Comparison of ENCODE assay signal across 8 mouse cellular contexts in genomic region chr10:43372315-43372714, GRCm38 (mm10).
DNase-seq lines count a peak whose midpoint lies in the region; ATAC-seq lines count a peak whose summit lies in the region.

No protein-coding gene starts in this region.

- no peaks in the 10 kb centered on the region for H3K36me3 ChIP-seq in midbrain, embryonic 14.5 days (ENCODE audit: control insufficient read depth, insufficient read depth, low read length)
- H3K36me3 ChIP-seq in midbrain, embryonic 11.5 days (ENCODE audit: control insufficient read depth, insufficient read depth, low read length) = no peaks in the 10 kb centered on the region
- H3K36me3 ChIP-seq in hindbrain, embryonic 16.5 days (ENCODE audit: control insufficient read depth, insufficient read depth, low read length) = no peaks in the 10 kb centered on the region
- peaks cover 3% of the 10 kb centered on the region; the same call in 1 of the 2 replicates for H3K36me3 ChIP-seq in embryonic facial prominence, embryonic 10.5 days (replicated peaks)

- H3K9ac ChIP-seq in midbrain, embryonic 14.5 days (replicated peaks; ENCODE audit: low read length) = no peak overlapping the region; the same call in 1 of the 2 replicates
- H3K9ac ChIP-seq in midbrain, embryonic 11.5 days (ENCODE audit: low read length) = no peak overlapping the region
- H3K9ac ChIP-seq in hindbrain, embryonic 16.5 days (ENCODE audit: low read depth, low read length) = no peak overlapping the region

- H3K4me3 ChIP-seq in midbrain, embryonic 14.5 days (replicated peaks; ENCODE audit: low read depth, low read length) = no peak overlapping the region
- no peak overlapping the region for H3K4me3 ChIP-seq in midbrain, embryonic 11.5 days (ENCODE audit: low read depth, low read length)
- no peak overlapping the region for H3K4me3 ChIP-seq in hindbrain, embryonic 16.5 days (ENCODE audit: low read length)
- no peak overlapping the region for H3K4me3 ChIP-seq in embryonic facial prominence, embryonic 10.5 days

- H3K27ac ChIP-seq in midbrain, embryonic 14.5 days (replicated peaks; ENCODE audit: low read depth, low read length) = 0 out of 2 replicates have a peak overlapping the region, but pooled peaks have one; percentile 13
- no peak overlapping the region for H3K27ac ChIP-seq in midbrain, embryonic 11.5 days (ENCODE audit: low read depth, low read length)
- H3K27ac ChIP-seq in hindbrain, embryonic 16.5 days (ENCODE audit: low read depth, low read length) = 0 out of 2 replicates have a peak overlapping the region, but pooled peaks have one; percentile 23
- H3K27ac ChIP-seq in embryonic facial prominence, embryonic 10.5 days (replicated peaks) = no peak overlapping the region

- no peaks in the 10 kb centered on the region for H3K27me3 ChIP-seq in midbrain, embryonic 14.5 days (ENCODE audit: control insufficient read depth, insufficient read depth, low read length)
- no peaks in the 10 kb centered on the region for H3K27me3 ChIP-seq in midbrain, embryonic 11.5 days (ENCODE audit: control insufficient read depth, insufficient read depth, low read length)
- H3K27me3 ChIP-seq in hindbrain, embryonic 16.5 days (replicated peaks; ENCODE audit: control insufficient read depth, insufficient read depth, low read length) = no peaks in the 10 kb centered on the region
- H3K27me3 ChIP-seq in embryonic facial prominence, embryonic 10.5 days (replicated peaks; ENCODE audit: low read depth, poor library complexity, severe bottlenecking) = no peaks in the 10 kb centered on the region

- H3K4me2 ChIP-seq in midbrain, embryonic 14.5 days (ENCODE audit: low read length) = no peak overlapping the region
- H3K4me2 ChIP-seq in midbrain, embryonic 11.5 days = no peak overlapping the region
- no peak overlapping the region for H3K4me2 ChIP-seq in hindbrain, embryonic 16.5 days (ENCODE audit: low read length)

- H3K4me1 ChIP-seq in midbrain, embryonic 14.5 days (ENCODE audit: control insufficient read depth, insufficient read depth, low read length) = 0 out of 2 replicates have a peak, but pooled peaks cover 5% of the 10 kb centered on the region
- no peaks in the 10 kb centered on the region for H3K4me1 ChIP-seq in midbrain, embryonic 11.5 days (ENCODE audit: control insufficient read depth, insufficient read depth, low read length)
- H3K4me1 ChIP-seq in hindbrain, embryonic 16.5 days (ENCODE audit: control insufficient read depth, insufficient read depth, low read depth, low read length) = no peaks in the 10 kb centered on the region; the same call in 1 of the 2 replicates
- no peaks in the 10 kb centered on the region; the same call in 1 of the 2 replicates for H3K4me1 ChIP-seq in embryonic facial prominence, embryonic 10.5 days

- no peak for ATAC-seq in midbrain, embryonic 14.5 days (ENCODE audit: low FRiP score, low TSS enrichment)
- no peak for ATAC-seq in midbrain, embryonic 11.5 days (ENCODE audit: low FRiP score)
- ATAC-seq in hindbrain, embryonic 16.5 days = peak; percentile 82
- ATAC-seq in megakaryocyte progenitor cell, adult 5-6 weeks (replicated peaks; ENCODE audit: poor library complexity) = 0 out of 2 replicates have a peak, but pooled peaks have one; percentile 31

- DNase-seq in midbrain, embryonic 14.5 days = peak; percentile 42
- DNase-seq in midbrain, embryonic 11.5 days (ENCODE audit: low spot score, missing footprints) = no peak
- DNase-seq in cerebellum, postnatal 10 days = peak; percentile 84 to 92
- no peak for DNase-seq in embryonic facial prominence, embryonic 10.5 days (ENCODE audit: low spot score)
- no peak for DNase-seq in left cerebral cortex, postnatal 14 days (ENCODE audit: low spot score in 2 of 2)
- no peak for DNase-seq in urinary bladder, adult 2 months (ENCODE audit: low spot score)

- H3K9me3 ChIP-seq in midbrain, embryonic 14.5 days (ENCODE audit: control insufficient read depth, low read length) = no peaks in the 10 kb centered on the region
- no peaks in the 10 kb centered on the region for H3K9me3 ChIP-seq in midbrain, embryonic 11.5 days (ENCODE audit: control insufficient read depth, low read length)
- no peaks in the 10 kb centered on the region for H3K9me3 ChIP-seq in hindbrain, embryonic 16.5 days (ENCODE audit: control insufficient read depth, low read length)
- H3K9me3 ChIP-seq in embryonic facial prominence, embryonic 10.5 days = no peaks in the 10 kb centered on the region

- intact Hi-C loops in left cerebral cortex, postnatal 14 days (cut with DNase I) = no loop called here

- WGBS in midbrain, embryonic 14.5 days = 73% methylated on average over 7 of the region's 7 CpGs
- 89% methylated on average over 7 of the region's 7 CpGs for WGBS in midbrain, embryonic 11.5 days
- 42% methylated on average over 7 of the region's 7 CpGs for WGBS in hindbrain, embryonic 16.5 days
- 82% methylated on average over 7 of the region's 7 CpGs for WGBS in embryonic facial prominence, embryonic 10.5 days

Comparison
In these comparisons a context has a peak if more than half of its experiments do, and no peak if none do; other contexts are left out.
1. DNase-seq: peak in midbrain, embryonic 14.5 days (single experiment) and cerebellum, postnatal 10 days (2 of 2); none in midbrain, embryonic 11.5 days (single experiment), embryonic facial prominence, embryonic 10.5 days (single experiment), left cerebral cortex, postnatal 14 days (0 of 2) and urinary bladder, adult 2 months (single experiment).
2. H3K27ac ChIP-seq: peak in midbrain, embryonic 14.5 days (single experiment) and hindbrain, embryonic 16.5 days (single experiment); none in midbrain, embryonic 11.5 days (single experiment) and embryonic facial prominence, embryonic 10.5 days (single experiment).
3. ATAC-seq: peak in hindbrain, embryonic 16.5 days (single experiment) and megakaryocyte progenitor cell, adult 5-6 weeks (single experiment); none in midbrain, embryonic 14.5 days (single experiment) and midbrain, embryonic 11.5 days (single experiment).